Mouse (Mus musculus) erythroblast, adult 5-6 weeks (primary cell): Measurements from ENCODE around the gene Pnlip. TPM values are rescaled to one million over a fixed set of nuclear protein-coding genes. Genes with fewer than 3 reads are reported as not detected.

Experiments
- ATAC-seq: replicated peaks from 2 replicates; pipeline ENCODE4 v1.8.0; 2016; ENCODE audit warnings: moderate number of reproducible peaks, mild to moderate bottlenecking, moderate TSS enrichment, inconsistent platforms; ENCODE audit not compliant: poor library complexity, low FRiP score, severe bottlenecking
- total RNA-seq, 2 experiments: library from RNA; stranded (forward) in 1 of 2; stranded (reverse) in 1 of 2; fragments of 150-400 nt in 1 of 2; fragments of 200-764, 138-1000 nt in 1 of 2; gene quantifications; 2 replicates each; pipeline versions ENCODE4 v1.2.3 to v1.2.4; 2015 to 2017; ENCODE audit warnings: low replicate concordance in 2 of 2

Gene Pnlip
- total RNA-seq (2015; ENCODE audit: low replicate concordance) (not detected in 2 replicates), total RNA-seq (2017; ENCODE audit: low replicate concordance) (not detected in 2 replicates)

GRCm38 (mm10) chr19:58652198-58652597, at the start of gene Pnlip:
Gene Pnlip (plus strand): TSS chr19:58652498.
- no peak for ATAC-seq

DNA sequence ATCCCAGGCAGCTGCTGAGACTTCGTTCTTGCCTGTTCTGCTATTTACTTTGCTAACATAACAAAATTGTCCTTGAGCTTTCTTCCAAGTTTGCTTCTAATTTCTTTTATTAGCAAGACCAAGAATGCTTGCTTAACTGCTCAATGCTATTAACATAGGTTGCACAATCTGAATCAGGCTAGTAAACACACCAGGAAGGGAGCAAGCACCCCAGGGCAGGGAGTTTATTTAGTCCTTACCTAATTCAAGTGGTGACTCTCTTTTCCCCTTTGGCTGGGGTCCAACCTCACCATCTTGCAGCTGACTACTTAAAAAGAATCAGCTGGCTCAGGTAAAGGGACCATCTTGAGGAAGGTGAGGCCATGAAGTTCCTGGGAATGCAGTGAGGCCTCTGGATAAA, 42.6 kb upstream of the Pnlip start:
- no peak for ATAC-seq

DNA sequence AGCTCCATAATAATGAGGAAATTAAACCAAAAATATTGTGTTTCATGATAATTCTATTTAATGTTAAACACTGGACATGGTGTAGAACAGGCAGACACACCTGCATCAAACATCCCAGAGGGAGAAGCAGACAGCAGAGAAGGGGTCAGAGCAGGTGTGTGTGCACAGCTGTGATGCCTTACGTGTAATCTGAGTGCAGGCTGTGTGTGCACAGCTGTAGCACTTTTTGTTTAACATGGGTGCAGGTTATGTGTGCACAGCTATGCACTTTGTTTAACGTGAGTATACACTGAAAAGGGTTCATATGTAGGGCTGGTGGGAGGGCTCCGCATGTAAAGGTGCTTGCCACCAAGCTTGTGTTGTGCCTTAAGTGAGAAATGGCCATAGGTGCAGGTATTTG, 39.6 kb upstream of the Pnlip start:
- no peak for ATAC-seq

GRCm38 (mm10) chr19:58616606-58617005, 35.7 kb upstream of the Pnlip start:
- ATAC-seq: no peak

- ATAC-seq: no peak
These were observed 31.6 kb upstream of the Pnlip start for GRCm38 (mm10) chr19:58620661-58621060.

- no peak for ATAC-seq
These were observed 30.7 kb upstream of the Pnlip start for GRCm38 (mm10) chr19:58621646-58622045.

- no peak for ATAC-seq
These were observed 27.5 kb upstream of the Pnlip start for GRCm38 (mm10) chr19:58624799-58625198.

GRCm38 (mm10) chr19:58625254-58625947, 26.9 kb upstream of the Pnlip start:
- ATAC-seq: no peak

DNA sequence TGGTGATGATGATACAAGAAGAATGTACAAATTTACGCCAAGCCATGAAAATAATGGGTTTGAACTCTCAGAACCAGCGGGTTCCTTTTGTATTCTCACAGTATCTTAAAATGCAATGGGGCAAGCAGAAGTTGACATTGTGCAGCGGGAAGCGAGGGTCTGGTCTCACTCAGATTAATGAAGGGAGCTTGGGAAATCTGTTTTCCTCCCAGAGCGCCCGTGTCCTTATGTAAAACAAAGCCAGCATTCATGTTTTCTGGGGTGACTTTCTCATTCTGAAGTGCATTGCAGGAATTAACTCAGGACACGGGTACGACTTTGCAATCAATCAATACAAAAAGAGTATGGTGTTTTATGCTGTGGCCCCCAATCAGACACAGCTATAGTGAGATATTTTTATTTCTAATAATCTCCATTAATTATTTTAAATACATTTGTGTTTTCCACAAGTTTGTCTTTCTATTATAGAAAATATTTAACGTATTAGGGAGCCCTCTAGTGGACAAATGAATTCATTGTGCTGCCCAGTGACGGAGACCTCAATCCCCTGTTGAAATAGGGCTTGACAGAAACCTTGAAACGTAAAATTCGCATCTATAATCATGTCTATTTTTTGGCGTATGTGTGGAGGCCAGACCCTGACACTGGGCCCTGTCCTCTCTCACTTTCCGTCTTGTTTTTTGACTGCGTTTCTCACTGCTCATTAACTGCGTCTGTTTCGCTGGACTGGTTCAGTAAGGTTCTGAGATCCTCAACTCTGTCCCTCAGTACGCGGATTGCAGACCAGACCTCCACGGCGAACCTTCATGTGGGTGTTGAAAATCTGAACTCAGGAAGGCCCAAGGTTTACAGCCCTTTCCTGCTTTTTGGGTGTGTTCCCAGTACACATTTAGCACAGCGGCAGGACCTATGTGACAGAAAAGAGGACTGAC, 24.6 kb upstream of the Pnlip start:
- ATAC-seq: no peak

DNA sequence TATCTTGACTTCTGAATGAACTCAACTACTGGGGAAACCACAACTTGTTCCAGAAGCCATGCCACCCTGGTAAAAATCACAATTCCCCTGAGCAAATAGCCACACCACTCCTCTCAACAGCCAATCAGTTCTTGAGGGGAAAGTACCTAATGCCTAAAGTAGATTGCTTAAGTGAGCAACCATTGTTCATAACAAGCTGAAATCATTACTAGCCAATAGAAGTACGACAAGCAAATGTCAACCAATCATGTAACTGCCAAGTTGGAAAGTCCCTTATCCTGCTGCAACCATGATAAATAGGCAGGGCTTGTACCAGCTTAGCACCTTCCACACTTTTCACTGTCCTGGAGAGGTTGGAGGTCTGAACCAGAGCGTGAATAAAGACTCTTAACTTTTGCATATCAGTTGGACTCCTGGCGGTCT, 22.9 kb upstream of the Pnlip start:
- ATAC-seq: no peak

- no peak for ATAC-seq
These were observed 2.3 kb upstream of the Pnlip start for GRCm38 (mm10) chr19:58650036-58650435.

- ATAC-seq: no peak
These were observed 9.8 kb downstream of the Pnlip start for GRCm38 (mm10) chr19:58662098-58662497.

- ATAC-seq: no peak
These were observed 11.0 kb downstream of the Pnlip start for GRCm38 (mm10) chr19:58663317-58663716.

GRCm38 (mm10) chr19:58664901-58665300, 12.6 kb downstream of the Pnlip start:
- no peak for ATAC-seq

DNA sequence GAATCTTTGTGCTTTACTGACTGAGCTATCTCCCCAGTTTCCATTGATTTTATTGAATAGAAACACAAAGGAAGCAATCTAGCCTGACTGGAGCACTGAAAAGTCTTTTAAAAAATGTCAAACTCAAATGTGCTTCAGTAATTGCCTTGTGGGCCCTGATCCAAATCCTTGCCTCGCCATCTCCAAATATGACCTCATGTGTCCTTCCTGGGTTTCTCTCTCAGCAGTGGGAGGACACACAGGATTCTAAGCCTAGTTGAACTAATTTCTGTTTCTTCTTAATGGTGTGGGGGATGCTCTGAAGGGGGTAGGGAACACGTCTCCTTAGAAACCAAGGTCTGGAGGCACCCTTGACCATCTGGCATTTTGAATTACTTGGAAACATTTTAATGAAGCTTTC, 22.3 kb downstream of the Pnlip start:
- ATAC-seq: no peak

- no peak for ATAC-seq
These were observed 24.8 kb downstream of the Pnlip start for GRCm38 (mm10) chr19:58677117-58677516.

DNA sequence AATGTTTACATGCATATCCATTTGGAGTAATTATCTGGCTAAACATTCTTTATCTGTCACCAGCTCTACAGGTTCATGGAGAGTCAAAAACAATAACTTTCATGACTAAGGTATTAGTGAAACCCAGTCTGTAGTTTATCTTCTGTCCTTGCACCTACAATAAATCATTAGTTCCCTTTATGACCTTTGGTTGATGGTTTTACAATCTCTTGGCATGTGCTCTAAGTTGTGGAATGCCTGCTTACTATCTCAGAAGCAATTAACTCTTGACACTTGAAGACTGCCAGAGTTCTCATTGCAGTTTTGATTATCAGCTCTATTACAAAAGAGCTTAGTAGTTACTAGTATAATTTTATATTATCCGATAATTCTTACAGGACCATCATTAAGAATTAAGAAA, 36.6 kb downstream of the Pnlip start:
- ATAC-seq: no peak

- no peak for ATAC-seq
These were observed 43.0 kb downstream of the Pnlip start for GRCm38 (mm10) chr19:58695314-58695713.

GRCm38 (mm10) chr19:58696235-58696634, 43.9 kb downstream of the Pnlip start:
- ATAC-seq: no peak

GRCm38 (mm10) chr19:58704556-58704955, 52.3 kb downstream of the Pnlip start:
- no peak for ATAC-seq

- ATAC-seq: no peak
These were observed 56.3 kb downstream of the Pnlip start for GRCm38 (mm10) chr19:58708611-58709010.
